Mouse (Mus musculus): Measurements from ENCODE around the gene Ebf4. TPM values are rescaled to one million over a fixed set of nuclear protein-coding genes. Genes with fewer than 3 reads are reported as not detected.

The Ebf4 gene
- under 1 TPM; 0.12 to 0.29 (median 0.20) TPM for total RNA-seq (2022)

DNA sequence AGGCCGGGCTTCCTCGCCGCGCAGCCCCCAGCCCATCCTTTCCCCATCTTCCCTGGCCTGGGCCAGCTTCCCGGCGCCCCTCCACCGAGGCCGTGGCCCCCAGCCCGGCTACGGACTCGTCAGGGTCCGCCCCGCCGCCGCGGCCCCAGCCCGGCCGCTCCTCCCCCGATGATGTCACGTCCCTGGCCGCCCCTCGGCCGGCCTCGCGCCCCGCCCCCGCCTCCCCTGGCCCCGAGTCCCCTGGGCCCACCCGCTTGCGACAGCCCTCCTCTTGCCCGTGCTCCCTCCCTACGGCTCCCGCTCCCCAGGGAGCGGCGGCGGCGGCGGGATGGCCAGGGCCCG is at the start of gene Ebf4:
TSS of gene Ebf4 (plus strand) at position 234 of the 342 bp plus-strand sequence.
- DNase-seq (ENCODE audit: low spot score in 2 of 2): no peak

DNA sequence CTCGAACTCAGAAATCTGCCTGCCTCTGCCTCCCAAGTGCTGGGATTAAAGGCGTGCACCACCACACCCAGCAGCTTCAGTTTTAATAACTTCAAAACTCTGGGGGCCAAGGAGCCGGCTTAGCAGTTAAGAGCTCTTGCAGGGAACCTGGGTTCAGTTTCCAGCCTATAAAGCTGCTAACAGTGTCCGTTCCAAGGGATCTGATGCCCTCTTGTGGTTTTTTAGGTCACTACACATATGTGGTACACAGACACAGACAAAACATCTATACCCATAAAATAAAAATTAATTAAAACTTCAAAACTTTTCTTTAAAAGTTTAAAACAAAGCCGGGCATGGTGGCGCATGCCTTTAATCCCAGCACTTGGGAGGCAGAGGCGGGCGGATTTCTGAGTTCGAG is 48.1 kb upstream of the Ebf4 start:
- DNase-seq (ENCODE audit: low spot score in 2 of 2): no peak

- DNase-seq (ENCODE audit: low spot score in 2 of 2): no peak
These were observed 46.7 kb upstream of the Ebf4 start for GRCm38 (mm10) chr2:130248226-130248625.

DNA sequence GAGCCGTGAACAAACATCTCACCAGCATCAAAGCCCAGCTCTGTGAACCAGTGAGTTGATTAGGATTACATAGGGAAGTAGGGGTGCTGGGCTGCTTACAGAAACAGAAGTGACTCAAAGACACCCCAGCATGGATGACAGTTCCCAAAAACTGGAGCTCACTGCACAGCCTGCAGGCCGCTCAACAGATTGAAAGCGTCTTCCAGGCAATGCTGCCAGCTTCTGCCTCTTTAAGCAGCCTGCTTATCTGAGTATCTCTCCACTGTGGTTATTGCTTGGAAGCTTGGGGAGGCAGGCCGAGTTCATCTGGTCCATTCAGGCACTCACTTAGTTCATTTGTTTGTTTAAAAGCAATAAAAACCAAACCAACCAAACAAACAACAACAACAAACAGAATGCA is 38.2 kb upstream of the Ebf4 start:
- no peak for DNase-seq (ENCODE audit: low spot score in 2 of 2)

DNA sequence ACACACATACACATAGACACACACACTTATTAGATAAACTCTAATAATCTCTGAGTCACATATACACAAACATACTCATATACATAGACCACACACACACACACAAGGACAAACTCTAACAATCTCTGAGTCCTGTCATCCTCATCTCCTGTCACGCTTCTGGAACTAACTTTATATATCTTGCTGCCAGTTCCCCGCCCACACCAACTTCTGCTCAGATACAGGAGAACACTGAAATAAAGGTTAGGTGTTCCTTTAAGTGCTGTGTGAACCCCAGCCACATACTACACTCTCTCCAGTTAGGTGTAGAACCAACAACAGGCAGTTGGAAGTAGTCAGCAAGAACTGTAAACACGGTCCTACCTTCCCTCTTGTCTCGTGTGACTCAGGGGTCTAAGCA is 34.1 kb upstream of the Ebf4 start:
- no peak for DNase-seq (ENCODE audit: low spot score in 2 of 2)

DNA sequence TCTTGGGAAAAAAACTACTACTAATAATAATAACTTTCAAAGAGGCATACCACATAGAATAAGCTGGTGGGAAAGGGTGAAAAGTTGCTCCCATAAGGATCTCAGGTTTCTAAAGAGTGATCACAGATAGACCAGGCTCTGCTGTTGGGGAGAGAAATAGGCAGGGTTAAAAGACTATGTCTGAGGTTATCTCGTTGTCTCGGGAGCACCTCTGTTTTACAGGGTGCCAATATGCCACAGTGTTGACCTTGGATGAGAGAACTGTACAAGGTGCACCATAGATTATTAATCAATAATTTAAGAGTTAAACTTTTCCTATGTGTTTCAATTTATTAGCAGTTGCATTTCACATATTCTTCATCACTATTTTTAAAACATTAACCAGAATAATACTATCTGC is 33.1 kb upstream of the Ebf4 start:
- no peak for DNase-seq (ENCODE audit: low spot score in 2 of 2)

- DNase-seq (ENCODE audit: low spot score in 2 of 2): no peak
These were observed 32.6 kb upstream of the Ebf4 start for GRCm38 (mm10) chr2:130262398-130262797.

GRCm38 (mm10) chr2:130265520-130265919 is 29.4 kb upstream of the Ebf4 start:
- no peak for DNase-seq (ENCODE audit: low spot score in 2 of 2)

DNA sequence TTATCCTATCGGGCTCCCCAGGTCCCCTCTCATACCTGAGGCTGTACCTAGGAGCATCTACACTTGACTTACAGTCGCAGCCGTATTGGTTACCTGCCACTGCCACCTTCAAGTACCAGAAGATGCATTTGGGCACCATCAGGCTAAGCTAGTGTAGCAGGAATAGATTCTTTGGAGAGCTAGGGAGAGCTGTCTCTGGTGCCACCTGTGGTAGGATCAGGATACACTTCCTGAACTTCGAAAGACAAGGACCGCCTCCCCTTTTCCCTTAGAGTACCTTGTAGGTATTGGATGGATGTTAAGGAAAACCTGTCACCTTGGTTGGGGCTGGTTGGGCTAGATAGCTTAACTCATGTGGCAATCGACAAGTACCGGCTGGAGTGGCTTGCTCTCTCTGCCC is 26.9 kb upstream of the Ebf4 start:
- DNase-seq (ENCODE audit: low spot score in 2 of 2): no peak

DNA sequence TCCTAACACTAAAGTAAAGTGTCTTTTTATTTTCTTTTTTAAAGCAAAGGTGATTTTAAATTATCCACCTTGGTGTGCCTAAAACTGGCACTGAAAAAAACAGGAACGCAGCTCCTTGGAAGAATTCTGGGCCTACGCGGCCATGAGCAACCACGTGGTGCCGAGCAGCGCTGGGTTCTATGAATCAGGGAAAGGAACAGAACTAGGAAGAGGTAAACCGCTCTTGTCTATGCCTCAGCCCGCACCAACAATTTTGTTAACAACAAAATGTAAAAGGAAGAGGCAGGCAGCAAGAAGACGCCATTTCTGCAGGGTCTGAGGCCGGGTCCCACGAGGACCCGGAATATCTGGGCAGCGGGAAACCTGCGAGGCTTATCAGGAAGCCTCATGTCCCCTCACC is 21.2 kb upstream of the Ebf4 start:
- DNase-seq (ENCODE audit: low spot score in 2 of 2): no peak

- DNase-seq (ENCODE audit: low spot score in 2 of 2): peak; percentile 98 to 99
These were observed 20.7 kb upstream of the Ebf4 start, which contains the start of gene Nop56 for GRCm38 (mm10) chr2:130274149-130274861. TSS of gene Nop56 (plus strand) at chr2:130274430.

DNA sequence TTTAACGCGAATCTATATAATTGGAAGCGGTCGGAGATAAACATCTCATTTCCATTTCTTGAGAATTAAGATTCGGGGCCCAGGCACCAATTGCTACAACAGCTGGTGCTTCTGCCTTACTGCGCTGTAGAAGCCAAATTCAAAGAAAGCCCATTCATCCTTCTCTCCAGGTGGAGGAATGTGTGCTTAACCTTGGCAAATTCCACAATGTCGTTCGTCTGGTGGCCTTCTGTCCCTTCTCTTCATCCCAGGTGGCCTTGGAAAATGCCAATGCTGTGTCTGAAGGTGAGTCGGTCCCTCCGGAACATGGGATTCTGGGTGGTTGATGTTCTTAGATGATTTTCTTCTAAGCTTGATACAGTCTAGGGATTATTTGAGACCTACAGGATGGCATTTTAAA is 20.1 kb upstream of the Ebf4 start:
- no peak for DNase-seq (ENCODE audit: low spot score in 2 of 2)

- no peak for DNase-seq (ENCODE audit: low spot score in 2 of 2)
These were observed 19.3 kb upstream of the Ebf4 start for GRCm38 (mm10) chr2:130275649-130276048.

DNA sequence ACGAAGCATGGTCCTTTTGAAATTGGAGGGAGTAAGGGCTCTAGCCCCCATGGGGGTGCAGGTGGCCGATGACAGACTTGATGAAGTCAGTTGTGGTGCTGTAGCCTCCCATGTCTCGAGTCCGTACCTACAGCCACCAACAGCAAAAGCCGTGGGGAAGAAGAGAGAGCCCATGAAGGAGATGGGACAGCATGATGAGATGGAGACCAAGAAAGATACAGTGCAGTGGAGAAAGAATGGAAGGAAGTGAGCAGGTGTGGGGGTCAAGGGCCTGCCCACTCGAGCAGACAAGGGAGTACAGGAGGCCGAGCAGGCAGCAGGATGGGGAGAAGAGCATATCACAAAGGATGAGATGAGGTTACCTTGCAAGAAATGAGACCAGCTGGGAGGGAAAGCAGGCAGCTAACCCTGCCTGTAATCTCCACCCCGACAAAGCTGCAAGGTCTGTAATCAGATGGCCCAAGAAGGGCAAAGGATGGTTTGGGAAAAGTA is 15.3 kb upstream of the Ebf4 start:
- no peak for DNase-seq (ENCODE audit: low spot score in 2 of 2)

DNA sequence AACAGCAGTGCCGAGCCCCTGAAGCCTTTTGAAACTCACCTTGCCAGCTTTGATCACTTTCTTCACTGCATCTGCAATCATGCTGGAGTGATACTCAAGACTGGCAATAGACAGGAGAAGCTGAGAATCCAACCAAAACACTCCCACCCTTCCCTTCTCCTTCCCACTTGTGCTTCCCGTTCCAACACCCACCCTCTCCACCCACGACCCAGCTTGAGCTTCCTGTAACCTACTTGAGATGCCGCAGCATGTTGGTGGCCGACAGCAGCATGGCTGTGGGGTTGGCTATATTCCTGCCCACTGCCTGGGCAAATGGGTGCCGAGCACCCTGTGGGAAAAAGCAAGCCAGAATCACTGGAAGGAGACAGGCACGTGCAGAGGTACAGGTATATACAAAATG is 14.7 kb upstream of the Ebf4 start:
- no peak for DNase-seq (ENCODE audit: low spot score in 2 of 2)

GRCm38 (mm10) chr2:130280818-130281217 is 14.2 kb upstream of the Ebf4 start:
- no peak for DNase-seq (ENCODE audit: low spot score in 2 of 2)

GRCm38 (mm10) chr2:130283854-130284654 is 10.9 kb upstream of the Ebf4 start, which contains the start of gene Idh3b:
TSS of gene Idh3b (minus strand) at chr2:130284547.
- peak; percentile 69 to 75 for DNase-seq (ENCODE audit: low spot score in 2 of 2)

GRCm38 (mm10) chr2:130289086-130289485 is 5.9 kb upstream of the Ebf4 start:
- no peak for DNase-seq (ENCODE audit: low spot score in 2 of 2)

- DNase-seq (ENCODE audit: low spot score in 2 of 2): no peak
These were observed 3.5 kb upstream of the Ebf4 start for GRCm38 (mm10) chr2:130291434-130291833.

GRCm38 (mm10) chr2:130293009-130293408 is 2.0 kb upstream of the Ebf4 start:
- no peak for DNase-seq (ENCODE audit: low spot score in 2 of 2)

GRCm38 (mm10) chr2:130293486-130293885 is 1.5 kb upstream of the Ebf4 start:
- no peak for DNase-seq (ENCODE audit: low spot score in 2 of 2)

DNA sequence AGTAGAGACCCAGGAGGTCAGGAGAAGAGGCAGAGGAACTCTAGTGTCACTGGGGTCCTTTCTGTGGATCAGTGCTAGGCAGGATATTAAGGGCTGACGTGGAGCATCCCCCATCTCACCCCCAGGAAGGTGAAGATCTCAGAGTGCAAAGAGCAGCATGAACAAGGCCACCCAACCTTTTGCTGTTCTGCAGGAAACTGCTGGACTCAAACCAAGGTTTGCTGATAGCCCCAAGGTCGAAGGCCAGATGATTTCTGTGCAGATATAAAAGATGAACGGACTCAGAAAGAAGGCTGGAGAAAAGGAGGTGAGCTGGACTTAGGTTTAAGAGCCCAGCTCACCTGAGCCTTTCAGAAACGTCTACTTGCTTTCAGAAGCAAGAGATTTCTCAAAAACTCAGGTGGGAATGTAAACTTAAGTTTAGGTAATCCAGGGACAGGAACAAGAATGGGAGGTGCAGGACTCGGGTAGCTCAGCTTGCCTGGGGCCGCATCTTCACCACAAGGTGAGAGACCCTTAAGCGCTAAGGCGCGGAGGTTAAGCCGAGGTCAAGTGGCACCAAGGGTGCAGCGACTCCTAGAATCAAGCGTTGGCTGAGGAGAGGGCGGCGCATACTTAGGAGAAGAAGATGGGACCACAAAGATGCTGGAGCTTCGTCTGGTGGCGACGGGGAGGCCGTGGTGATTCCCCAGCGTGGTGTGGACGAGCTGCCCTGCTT is 592 bp upstream of the Ebf4 start:
- no peak for DNase-seq (ENCODE audit: low spot score in 2 of 2)

Measured in gastrocnemius, adult 8-10 months (tissue).